Mouse (Mus musculus) midbrain, embryonic 16.5 days (tissue): ENCODE data around the gene Prkce. TPM values are rescaled to one million over a fixed set of nuclear protein-coding genes. Genes with fewer than 3 reads are reported as not detected.
A peak's percentile ranks its signal among the peaks of the same experiment; 100 is the strongest.

Experiments used
- ATAC-seq: fragments of 200-750 bp; cut with Nextera tagmentation; 2 replicates; pipeline ENCODE4 v1.8.0; 2017; ENCODE audit warnings: moderate TSS enrichment
- H3K27ac ChIP-seq: fragments of 300-500 bp; sonication (generic); 2 replicates; pipeline ENCODE4 v1.5.1; 2014; ENCODE audit warnings: mild to moderate bottlenecking, low read length, mixed read lengths
- H3K27me3 ChIP-seq: fragments of 300-500 bp; sonication (generic); 2 replicates; pipeline ENCODE4 v1.6.1; 2014; ENCODE audit warnings: low read depth, low read length, mixed read lengths; ENCODE audit not compliant: control insufficient read depth, insufficient read depth
- H3K36me3 ChIP-seq: fragments of 300-500 bp; sonication (generic); 2 replicates; pipeline ENCODE4 v1.6.1; 2014; ENCODE audit warnings: mild to moderate bottlenecking, low read length, moderate library complexity, mixed read lengths; ENCODE audit not compliant: control insufficient read depth, insufficient read depth
- H3K4me1 ChIP-seq: fragments of 300-500 bp; sonication (generic); 2 replicates; pipeline ENCODE4 v1.6.1; 2014; ENCODE audit warnings: mild to moderate bottlenecking, low read length, mixed read lengths; ENCODE audit not compliant: control insufficient read depth, insufficient read depth
- H3K4me2 ChIP-seq: fragments of 300-500 bp; sonication (generic); 2 replicates; pipeline ENCODE4 v1.6.1; 2014; ENCODE audit warnings: mild to moderate bottlenecking, low read length, mixed read lengths
- H3K4me3 ChIP-seq: fragments of 300-500 bp; sonication (generic); 2 replicates; pipeline ENCODE4 v1.5.1; 2014; ENCODE audit warnings: low read depth, mild to moderate bottlenecking, low read length, moderate library complexity, mixed read lengths
- H3K9ac ChIP-seq: fragments of 300-500 bp; sonication (generic); 2 replicates; pipeline ENCODE4 v1.6.1; 2014; ENCODE audit warnings: low read depth, low read length, mixed read lengths
- H3K9me3 ChIP-seq: fragments of 300-500 bp; sonication (generic); replicated peaks from 2 replicates; pipeline ENCODE4 v1.6.1; 2014; ENCODE audit warnings: mild to moderate bottlenecking, low read length, mixed read lengths; ENCODE audit not compliant: control insufficient read depth, poor library complexity, severe bottlenecking
- WGBS: fragments of 180-500 bp; shearing (Covaris S2); extraction: QIAGEN DNeasy Blood & Tissue Kit; methylation state at CpG from one replicate; pipeline ENCODE4 v1.1.7; 2014; 5-methylcytosine and 5-hydroxymethylcytosine counted together
- polyA plus RNA-seq: library from polyadenylated mRNA; unstranded; fragments of >200 nt; fragmentation: Nextera tagmentation; extraction: Ambion mirVana; gene quantifications from 2 replicates; pipeline ENCODE4 v1.2.1, GENCODE M21; 2015

Prkce gene
- polyA plus RNA-seq, 1 experiment from 2014 or later: 41.5 TPM

- H3K9ac ChIP-seq: no peak overlapping the region
- no peak overlapping the region for H3K4me2 ChIP-seq
- H3K4me1 ChIP-seq: 0 out of 2 replicates have a peak, but pooled peaks cover 6% of the 10 kb centered on the region
- no peaks in the 10 kb centered on the region for H3K27me3 ChIP-seq
- H3K27ac ChIP-seq: peak overlapping the region; percentile 12
- no peak for ATAC-seq
- no peak overlapping the region for H3K4me3 ChIP-seq
- WGBS: 87% methylated on average over 9 of the region's 9 CpGs
- no peaks in the 10 kb centered on the region for H3K9me3 ChIP-seq
- H3K36me3 ChIP-seq: no peaks in the 10 kb centered on the region
Observed at GRCm38 (mm10) chr17:86253884-86254283, 86.3 kb downstream of the Prkce start.

DNA sequence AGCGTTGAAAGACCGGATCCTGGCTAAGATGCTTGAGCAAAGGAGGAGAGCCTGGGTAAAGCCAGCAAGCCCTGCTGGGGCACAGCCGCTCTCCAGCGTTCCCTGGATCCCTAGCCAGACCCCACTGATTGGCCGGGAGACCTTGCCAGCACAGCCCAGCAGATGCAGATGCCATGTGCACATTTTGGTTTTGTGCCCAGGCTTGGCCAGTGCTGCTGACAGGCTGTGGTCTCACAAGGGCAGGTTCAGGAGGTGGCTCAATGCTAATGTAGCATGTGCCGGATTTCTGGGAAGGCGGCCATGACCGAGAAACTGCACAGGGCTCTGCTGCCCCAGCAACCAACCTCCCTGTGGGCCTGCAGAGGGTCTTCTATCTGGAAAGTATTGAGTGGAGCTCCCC, 86.7 kb downstream of the Prkce start:
- H3K4me3 ChIP-seq: no peak overlapping the region
- ATAC-seq: peak; percentile 79
- WGBS: 89% methylated on average over 8 of the region's 8 CpGs
- H3K27me3 ChIP-seq: no peaks in the 10 kb centered on the region
- peak overlapping the region; percentile 47 for H3K27ac ChIP-seq
- no peak overlapping the region for H3K4me2 ChIP-seq
- H3K9me3 ChIP-seq: no peaks in the 10 kb centered on the region
- H3K4me1 ChIP-seq: peaks cover 6% of the 10 kb centered on the region; the same call in 1 of the 2 replicates
- no peaks in the 10 kb centered on the region for H3K36me3 ChIP-seq
- H3K9ac ChIP-seq: no peak overlapping the region

GRCm38 (mm10) chr17:86254978-86255377, 87.4 kb downstream of the Prkce start:
- Histone ChIP-seq H3K27me3 (no peaks in the 10 kb centered on the region), H3K4me1 (peaks cover 10% of the 10 kb centered on the region; the same call in 1 of the 2 replicates), H3K4me2 (no peak overlapping the region), H3K36me3 (no peaks in the 10 kb centered on the region), H3K9me3 (no peaks in the 10 kb centered on the region), H3K27ac (no peak overlapping the region), H3K9ac (no peak overlapping the region), H3K4me3 (no peak overlapping the region)
- ATAC-seq: no peak
- WGBS: 94% methylated on average over 6 of the region's 6 CpGs

DNA sequence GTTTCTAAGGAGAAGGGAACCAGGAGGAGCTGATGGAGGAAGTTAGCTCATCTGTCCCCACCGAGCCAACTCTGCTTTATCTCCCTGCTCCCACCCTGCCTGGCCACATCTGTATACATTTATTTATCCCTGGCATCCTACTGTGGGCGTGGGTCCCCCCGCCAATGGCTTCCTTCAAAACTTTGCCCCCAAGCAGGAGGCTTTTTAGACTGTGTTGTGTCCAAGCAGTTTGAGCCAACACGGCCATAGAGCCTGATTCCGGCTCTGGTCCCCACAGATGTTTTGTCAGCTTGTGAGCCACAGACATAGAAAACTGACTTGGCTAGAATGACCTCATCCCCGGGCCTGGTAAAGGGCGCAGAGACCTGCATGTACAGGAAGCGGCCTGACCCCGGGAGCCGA, 89.1 kb downstream of the Prkce start:
- Histone ChIP-seq H3K9ac (no peak overlapping the region), H3K36me3 (no peaks in the 10 kb centered on the region), H3K4me3 (no peak overlapping the region), H3K27me3 (no peaks in the 10 kb centered on the region), H3K4me1 (peaks cover 10% of the 10 kb centered on the region; the same call in 1 of the 2 replicates), H3K4me2 (no peak overlapping the region), H3K9me3 (no peaks in the 10 kb centered on the region), H3K27ac (no peak overlapping the region)
- 81% methylated on average over 10 of the region's 10 CpGs for WGBS
- no peak for ATAC-seq

GRCm38 (mm10) chr17:86261067-86261466, 93.5 kb downstream of the Prkce start:
- 61% methylated on average over 8 of the region's 8 CpGs for WGBS
- Histone ChIP-seq H3K4me1 (peaks cover 4% of the 10 kb centered on the region; the same call in 1 of the 2 replicates), H3K9ac (no peak overlapping the region), H3K27ac (no peak overlapping the region), H3K27me3 (no peaks in the 10 kb centered on the region), H3K9me3 (no peaks in the 10 kb centered on the region), H3K4me3 (no peak overlapping the region), H3K4me2 (no peak overlapping the region), H3K36me3 (no peaks in the 10 kb centered on the region)
- ATAC-seq: no peak

- H3K4me1 ChIP-seq: peaks cover 4% of the 10 kb centered on the region; the same call in 1 of the 2 replicates
Observed at GRCm38 (mm10) chr17:86263985-86264649, 96.5 kb downstream of the Prkce start.

GRCm38 (mm10) chr17:86266051-86266450, 98.5 kb downstream of the Prkce start:
- H3K4me2 ChIP-seq: no peak overlapping the region
- H3K27me3 ChIP-seq: no peaks in the 10 kb centered on the region
- no peak overlapping the region for H3K27ac ChIP-seq
- no peaks in the 10 kb centered on the region for H3K9me3 ChIP-seq
- H3K4me1 ChIP-seq: no peaks in the 10 kb centered on the region
- H3K4me3 ChIP-seq: no peak overlapping the region
- WGBS: 83% methylated on average over 6 of the region's 6 CpGs
- H3K36me3 ChIP-seq: no peaks in the 10 kb centered on the region
- H3K9ac ChIP-seq: no peak overlapping the region
- peak; percentile 73 for ATAC-seq

More at GRCm38 (mm10) chr17:86263985-86264649, 96.5 kb downstream of the Prkce start:
- H3K9me3 ChIP-seq: no peaks in the 10 kb centered on the region
- no peak overlapping the region for H3K4me2 ChIP-seq
- WGBS: 86% methylated on average over 11 of the region's 11 CpGs
- no peak overlapping the region for H3K4me3 ChIP-seq
- no peaks in the 10 kb centered on the region for H3K36me3 ChIP-seq
- no peak overlapping the region for H3K9ac ChIP-seq
- no peak for ATAC-seq
- 0 out of 2 replicates have a peak overlapping the region, but pooled peaks have one; percentile 12 for H3K27ac ChIP-seq
- no peaks in the 10 kb centered on the region for H3K27me3 ChIP-seq

- H3K9me3 ChIP-seq: no peaks in the 10 kb centered on the region
Observed at GRCm38 (mm10) chr17:86267126-86267760, 99.7 kb downstream of the Prkce start.

DNA sequence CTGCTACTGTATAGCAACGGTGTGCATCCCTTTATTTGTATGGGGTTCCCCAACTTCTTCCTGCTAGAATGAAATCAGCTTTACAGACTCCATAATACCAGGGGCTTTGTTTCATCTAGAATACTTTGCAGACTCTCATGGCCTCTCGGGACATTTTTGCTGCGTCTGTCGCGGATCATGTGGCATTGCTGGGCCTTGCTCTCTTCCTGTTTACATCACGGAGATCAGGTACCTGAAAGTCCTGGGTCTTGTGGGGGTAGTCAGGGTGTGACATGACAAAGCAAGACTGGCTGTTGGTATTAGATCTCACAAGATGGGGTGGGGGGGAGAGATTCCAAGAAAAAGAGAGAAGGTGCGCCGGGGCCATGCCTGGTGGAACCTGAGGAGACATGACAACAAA, 102.1 kb downstream of the Prkce start:
- Histone ChIP-seq H3K4me1 (no peaks in the 10 kb centered on the region), H3K9ac (no peak overlapping the region), H3K27ac (no peak overlapping the region), H3K4me3 (no peak overlapping the region), H3K36me3 (no peaks in the 10 kb centered on the region), H3K4me2 (no peak overlapping the region), H3K9me3 (no peaks in the 10 kb centered on the region), H3K27me3 (no peaks in the 10 kb centered on the region)
- 93% methylated on average over 8 of the region's 8 CpGs for WGBS
- ATAC-seq: no peak

More at GRCm38 (mm10) chr17:86267126-86267760, 99.7 kb downstream of the Prkce start:
- Histone ChIP-seq H3K27me3 (no peaks in the 10 kb centered on the region), H3K27ac (no peak overlapping the region), H3K36me3 (no peaks in the 10 kb centered on the region), H3K9ac (no peak overlapping the region), H3K4me2 (no peak overlapping the region), H3K4me3 (no peak overlapping the region), H3K4me1 (no peaks in the 10 kb centered on the region)
- WGBS: 75% methylated on average over 6 of the region's 6 CpGs
- ATAC-seq: no peak
